Mouse (Mus musculus) frontal cortex, adult (tissue): ENCODE measurements around the gene Vmn2r118.

Experiments used
- ATAC-seq: cut with Nextera tagmentation; 2 replicates; pipeline ENCODE4 v1.9.2; 2017; ENCODE audit warnings: mild to moderate bottlenecking, moderate library complexity, mixed read lengths; ENCODE audit not compliant: low TSS enrichment

The Vmn2r118 gene

GRCm38 (mm10) chr17:55625092-55625491, at the start of gene Vmn2r118:
Gene Vmn2r118, minus strand, starts transcription at chr17:55625192.
- ATAC-seq = no peak

- no peak for ATAC-seq
Observed at GRCm38 (mm10) chr17:55661099-55661498, 36.1 kb upstream of the Vmn2r118 start.

- no peak for ATAC-seq
Observed at GRCm38 (mm10) chr17:55590838-55591237, 34.2 kb downstream of the Vmn2r118 start.

DNA sequence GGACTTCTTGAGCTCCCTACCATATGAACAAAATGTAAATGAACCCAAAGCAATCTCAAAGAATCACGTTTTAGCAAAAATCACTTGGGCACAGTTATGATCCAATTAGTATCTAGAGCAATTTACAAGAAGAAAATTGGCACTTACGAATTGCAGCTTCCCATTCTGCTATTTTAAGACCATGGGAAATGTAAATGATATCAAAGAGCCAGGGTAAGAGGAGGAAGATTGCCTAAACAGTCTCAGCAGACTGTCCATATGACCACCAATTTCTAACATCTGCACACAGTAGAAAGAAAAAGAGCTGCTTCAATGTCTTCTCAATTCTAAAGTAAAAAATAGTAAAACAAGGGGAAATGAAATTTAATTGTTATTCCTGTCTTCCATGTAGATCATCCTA, 63.2 kb downstream of the Vmn2r118 start:
- peak; percentile 73 for ATAC-seq

- peak; percentile 99 for ATAC-seq
Observed at GRCm38 (mm10) chr17:55548476-55548875, 76.5 kb downstream of the Vmn2r118 start.
